Mouse (Mus musculus) neural tube, embryonic 14.5 days (tissue): ENCODE measurements around the gene Fcamr. TPM values are rescaled to one million over a fixed set of nuclear protein-coding genes. Genes with fewer than 3 reads are reported as not detected.

Experiments used
- ATAC-seq: fragments of 200-750 bp; cut with Nextera tagmentation; 2 replicates; pipeline ENCODE4 v1.8.0; 2017; ENCODE audit warnings: low read depth, mild to moderate bottlenecking, moderate TSS enrichment, moderate library complexity
- H3K27ac ChIP-seq: fragments of 300-500 bp; sonication (generic); 2 replicates; pipeline ENCODE4 v1.5.1; 2014; ENCODE audit warnings: low read depth, mild to moderate bottlenecking, control low read depth, low read length, moderate library complexity, mixed read lengths
- H3K27me3 ChIP-seq: fragments of 300-500 bp; sonication (generic); 2 replicates; pipeline ENCODE4 v1.6.1; 2014; ENCODE audit warnings: low read length; ENCODE audit not compliant: control insufficient read depth, insufficient read depth
- H3K36me3 ChIP-seq: fragments of 300-500 bp; sonication (generic); 2 replicates; pipeline ENCODE4 v1.6.1; 2014; ENCODE audit warnings: low read length, mixed read lengths; ENCODE audit not compliant: control insufficient read depth, insufficient read depth
- H3K4me1 ChIP-seq: fragments of 300-500 bp; sonication (generic); 2 replicates; pipeline ENCODE4 v1.6.1; 2014; ENCODE audit warnings: low read length; ENCODE audit not compliant: control insufficient read depth, insufficient read depth
- H3K4me2 ChIP-seq: fragments of 300-500 bp; sonication (generic); 2 replicates; pipeline ENCODE4 v1.6.1; 2014; ENCODE audit warnings: mild to moderate bottlenecking, low read depth, low read length, control low read depth
- H3K4me3 ChIP-seq: fragments of 300-500 bp; sonication (generic); 2 replicates; pipeline ENCODE4 v1.5.1; 2014; ENCODE audit warnings: low read depth, low read length, control low read depth, mixed read lengths
- H3K9ac ChIP-seq: fragments of 300-500 bp; sonication (generic); replicated peaks from 2 replicates; pipeline ENCODE4 v1.6.1; 2014; ENCODE audit warnings: low read depth, mild to moderate bottlenecking, control low read depth, low read length, mixed read lengths
- H3K9me3 ChIP-seq: fragments of 300-500 bp; sonication (generic); 2 replicates; pipeline ENCODE4 v1.6.1; 2016; ENCODE audit warnings: low read length; ENCODE audit not compliant: control insufficient read depth
- WGBS: fragments of 180-500 bp; shearing (Covaris S2); extraction: QIAGEN DNeasy Blood & Tissue Kit; methylation state at CpG from one replicate; pipeline ENCODE4 v1.1.7; 2014; 5-methylcytosine and 5-hydroxymethylcytosine counted together
- polyA plus RNA-seq: library from polyadenylated mRNA; unstranded; fragments of >200 nt; fragmentation: Nextera tagmentation; extraction: Ambion mirVana; gene quantifications from 2 replicates; pipeline ENCODE4 v1.2.1, GENCODE M21; 2014

The Fcamr gene
- polyA plus RNA-seq, 1 experiment from 2014 or later, result not detected

DNA sequence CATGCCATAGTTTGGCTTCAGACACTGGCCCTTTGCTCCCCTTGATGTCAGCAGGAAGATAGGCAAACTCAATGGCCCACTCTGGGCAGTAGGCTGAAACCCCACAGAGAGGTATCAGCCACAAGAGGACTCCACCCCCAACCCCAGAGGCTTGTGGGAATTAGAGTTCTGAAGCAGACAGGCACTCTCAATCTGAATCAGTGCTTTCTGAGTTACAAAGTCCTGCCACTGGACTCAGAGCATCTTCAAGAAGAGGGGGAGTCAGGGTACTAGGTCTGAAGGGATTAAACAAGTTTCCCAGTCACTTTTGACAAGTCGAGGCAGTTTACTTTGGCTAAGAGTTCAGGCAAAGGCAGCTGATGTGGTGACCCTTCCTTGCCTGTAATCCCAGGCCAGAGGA is 19.0 kb downstream of the Fcamr start:
- no peaks in the 10 kb centered on the region for H3K27me3 ChIP-seq
- WGBS, result 88% methylated on average over 1 of the region's 1 CpGs
- no peak for ATAC-seq

DNA sequence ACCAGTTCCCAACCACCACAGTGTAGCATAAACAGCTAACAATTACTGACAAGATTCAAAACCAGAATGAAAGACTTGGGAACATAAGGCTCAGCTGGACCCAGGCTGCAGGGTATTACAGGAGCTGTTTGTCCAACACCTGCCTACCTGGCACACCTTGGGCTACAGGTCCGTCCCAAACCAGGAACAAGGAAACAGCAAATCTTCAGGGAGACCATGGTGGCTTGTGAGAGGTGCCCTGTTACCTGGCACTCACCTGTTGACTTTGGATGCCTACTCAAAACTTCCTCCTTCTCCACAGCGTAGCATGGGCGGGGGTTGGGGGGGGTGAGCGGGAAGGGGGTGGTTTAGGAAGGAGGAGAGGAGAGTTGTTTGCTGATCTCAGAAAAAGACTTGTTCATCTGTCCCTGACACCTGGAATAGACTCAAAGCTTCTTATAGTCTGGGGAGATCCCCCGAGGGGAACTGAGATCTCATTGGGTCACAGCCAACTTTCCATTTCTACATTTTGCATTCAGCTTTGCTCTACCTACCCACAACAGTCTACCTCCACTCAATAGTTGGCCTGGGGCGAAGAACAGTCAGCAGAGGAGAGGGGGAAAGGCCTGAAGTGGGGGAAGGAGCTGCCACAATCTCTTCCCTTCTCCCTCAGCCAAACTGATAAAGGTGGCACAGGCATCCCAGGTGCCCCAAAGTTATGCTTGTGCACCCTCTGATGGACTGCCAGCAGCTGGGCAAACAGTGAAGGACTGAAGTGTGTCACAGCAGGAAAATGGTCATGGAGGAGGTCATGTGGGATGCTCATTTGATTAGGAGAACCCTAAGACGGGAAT is 19.8 kb downstream of the Fcamr start:
- no peaks in the 10 kb centered on the region for H3K9me3 ChIP-seq
- 89% methylated on average over 7 of the region's 7 CpGs for WGBS
- H3K4me2 ChIP-seq, result no peak overlapping the region
- H3K4me1 ChIP-seq, result no peaks in the 10 kb centered on the region
- no peak overlapping the region for H3K9ac ChIP-seq
- H3K27me3 ChIP-seq, result no peaks in the 10 kb centered on the region
- ATAC-seq, result no peak
- H3K4me3 ChIP-seq, result no peak overlapping the region
- H3K27ac ChIP-seq, result no peak overlapping the region
- no peaks in the 10 kb centered on the region for H3K36me3 ChIP-seq

More for the DNA sequence above, 19.0 kb downstream of the Fcamr start:
- Histone ChIP-seq H3K27ac (no peak overlapping the region), H3K36me3 (no peaks in the 10 kb centered on the region), H3K9me3 (no peaks in the 10 kb centered on the region), H3K4me3 (no peak overlapping the region), H3K9ac (no peak overlapping the region), H3K4me2 (no peak overlapping the region), H3K4me1 (no peaks in the 10 kb centered on the region)

DNA sequence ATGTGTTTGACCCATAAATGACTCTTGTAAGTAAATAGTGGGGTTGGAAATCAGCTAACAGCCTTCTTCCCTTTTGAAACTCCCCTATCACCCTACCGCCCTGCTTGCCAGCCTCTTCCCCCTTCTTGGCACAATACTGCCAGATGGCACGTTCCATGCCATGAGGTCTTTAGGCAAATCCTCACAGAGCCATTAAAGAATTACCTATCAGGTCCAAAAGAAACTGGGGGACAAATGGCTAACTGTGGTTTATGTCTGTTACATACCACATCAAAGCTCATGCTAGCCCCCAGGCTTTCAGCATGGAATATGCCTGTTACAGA is 20.4 kb downstream of the Fcamr start:
- H3K4me3 ChIP-seq, result no peak overlapping the region
- H3K36me3 ChIP-seq, result no peaks in the 10 kb centered on the region
- no peaks in the 10 kb centered on the region for H3K9me3 ChIP-seq
- no peaks in the 10 kb centered on the region for H3K4me1 ChIP-seq
- H3K9ac ChIP-seq, result no peak overlapping the region
- no peaks in the 10 kb centered on the region for H3K27me3 ChIP-seq
- no peak overlapping the region for H3K4me2 ChIP-seq
- 94% methylated on average over 2 of the region's 2 CpGs for WGBS
- no peak overlapping the region for H3K27ac ChIP-seq
- ATAC-seq, result no peak

DNA sequence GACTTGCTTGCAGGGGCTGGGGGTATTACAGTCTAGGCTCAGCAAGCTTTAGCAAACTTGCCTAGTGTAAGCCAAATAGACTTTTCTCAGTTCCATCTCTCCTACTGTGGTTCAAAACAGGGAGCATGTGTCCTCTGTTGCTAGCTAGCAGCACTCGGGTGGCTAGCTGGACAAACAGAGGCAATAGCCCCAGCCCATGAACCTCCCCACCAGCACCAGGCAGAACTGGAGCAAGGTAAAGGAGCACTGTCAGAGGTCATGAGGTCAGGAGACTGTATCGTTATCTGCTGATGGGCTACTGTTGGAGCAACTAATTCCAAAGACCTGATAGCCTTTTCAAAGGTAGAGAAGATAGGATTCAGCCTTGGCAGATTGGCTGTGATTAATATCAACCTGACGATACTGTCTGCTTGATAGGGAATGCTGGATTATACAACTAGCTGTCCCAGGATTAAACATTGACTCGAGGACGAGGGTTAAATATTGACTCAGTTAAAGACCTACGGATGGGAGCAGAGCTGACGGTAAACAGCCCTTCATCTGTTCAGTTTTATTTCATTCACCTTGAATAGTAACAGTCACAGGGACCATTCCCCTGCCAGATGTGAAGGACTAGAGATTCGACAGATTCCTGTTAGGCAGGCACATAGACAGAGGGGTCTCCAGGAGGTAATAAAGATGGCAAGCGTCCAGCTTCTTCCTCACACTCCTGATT is 21.4 kb downstream of the Fcamr start:
- H3K36me3 ChIP-seq, result no peaks in the 10 kb centered on the region
- H3K4me2 ChIP-seq, result no peak overlapping the region
- no peak overlapping the region for H3K27ac ChIP-seq
- no peaks in the 10 kb centered on the region for H3K27me3 ChIP-seq
- H3K9me3 ChIP-seq, result no peaks in the 10 kb centered on the region
- no peak for ATAC-seq
- WGBS, result 75% methylated on average over 9 of the region's 9 CpGs
- no peak overlapping the region for H3K9ac ChIP-seq
- H3K4me3 ChIP-seq, result no peak overlapping the region
- H3K4me1 ChIP-seq, result no peaks in the 10 kb centered on the region

DNA sequence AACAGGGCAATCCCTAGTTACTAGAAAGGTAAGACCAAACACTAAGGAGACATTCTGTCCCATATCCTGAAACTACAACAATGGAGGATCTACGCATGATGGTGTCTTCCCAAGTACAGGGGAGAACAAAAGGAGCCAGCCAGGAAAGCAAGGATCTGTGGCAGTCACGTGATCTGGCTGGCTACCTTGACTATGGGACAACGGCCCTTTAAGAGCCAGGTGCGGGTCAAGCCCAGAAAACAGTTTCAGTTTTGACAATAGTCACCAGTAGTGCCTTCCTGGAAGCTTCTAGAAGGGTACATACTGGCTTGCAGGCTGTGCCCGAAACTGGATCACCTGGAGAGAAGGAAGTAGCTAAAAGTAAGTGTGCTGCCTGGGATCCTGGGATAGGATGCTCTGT is 25.7 kb downstream of the Fcamr start, which contains the start of gene Pigr:
Gene Pigr, plus strand, starts transcription at position 237 of the 400 bp plus-strand sequence.
- no peaks in the 10 kb centered on the region for H3K4me1 ChIP-seq
- H3K9me3 ChIP-seq, result no peaks in the 10 kb centered on the region
- no peaks in the 10 kb centered on the region for H3K36me3 ChIP-seq
- H3K27me3 ChIP-seq, result no peaks in the 10 kb centered on the region
- no peak for ATAC-seq
- WGBS, result 91% methylated on average over 5 of the region's 5 CpGs
- H3K27ac ChIP-seq, result no peak within 1 kb of the TSS
- H3K9ac ChIP-seq, result no peak within 1 kb of the TSS
- H3K4me2 ChIP-seq, result no peak within 1 kb of the TSS
- no peak within 1 kb of the TSS for H3K4me3 ChIP-seq

DNA sequence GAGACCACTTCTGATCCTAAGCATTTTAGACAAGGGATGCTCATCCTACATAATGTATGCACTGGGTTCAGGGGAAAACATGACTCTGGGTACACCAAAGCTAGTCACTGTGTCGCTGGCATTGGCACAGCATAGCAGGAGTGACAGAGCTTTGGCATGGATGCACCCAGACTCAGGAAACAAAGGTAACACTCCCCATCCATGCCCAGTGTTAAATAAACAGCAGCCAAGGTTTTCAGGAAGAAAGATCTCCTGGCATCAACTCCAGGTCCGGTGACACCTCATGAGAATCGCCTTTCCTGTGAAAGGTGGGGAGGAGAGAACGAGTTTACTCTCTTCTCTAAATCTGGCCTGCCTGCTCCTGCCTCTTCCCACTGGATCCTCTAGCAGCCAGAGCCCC is 28.0 kb downstream of the Fcamr start:
- no peaks in the 10 kb centered on the region for H3K4me1 ChIP-seq
- no peaks in the 10 kb centered on the region for H3K27me3 ChIP-seq
- H3K4me2 ChIP-seq, result no peak overlapping the region
- no peak for ATAC-seq
- H3K36me3 ChIP-seq, result no peaks in the 10 kb centered on the region
- no peak overlapping the region for H3K9ac ChIP-seq
- no peak overlapping the region for H3K4me3 ChIP-seq
- no peaks in the 10 kb centered on the region for H3K9me3 ChIP-seq
- WGBS, result 85% methylated on average over 4 of the region's 4 CpGs
- H3K27ac ChIP-seq, result no peak overlapping the region

DNA sequence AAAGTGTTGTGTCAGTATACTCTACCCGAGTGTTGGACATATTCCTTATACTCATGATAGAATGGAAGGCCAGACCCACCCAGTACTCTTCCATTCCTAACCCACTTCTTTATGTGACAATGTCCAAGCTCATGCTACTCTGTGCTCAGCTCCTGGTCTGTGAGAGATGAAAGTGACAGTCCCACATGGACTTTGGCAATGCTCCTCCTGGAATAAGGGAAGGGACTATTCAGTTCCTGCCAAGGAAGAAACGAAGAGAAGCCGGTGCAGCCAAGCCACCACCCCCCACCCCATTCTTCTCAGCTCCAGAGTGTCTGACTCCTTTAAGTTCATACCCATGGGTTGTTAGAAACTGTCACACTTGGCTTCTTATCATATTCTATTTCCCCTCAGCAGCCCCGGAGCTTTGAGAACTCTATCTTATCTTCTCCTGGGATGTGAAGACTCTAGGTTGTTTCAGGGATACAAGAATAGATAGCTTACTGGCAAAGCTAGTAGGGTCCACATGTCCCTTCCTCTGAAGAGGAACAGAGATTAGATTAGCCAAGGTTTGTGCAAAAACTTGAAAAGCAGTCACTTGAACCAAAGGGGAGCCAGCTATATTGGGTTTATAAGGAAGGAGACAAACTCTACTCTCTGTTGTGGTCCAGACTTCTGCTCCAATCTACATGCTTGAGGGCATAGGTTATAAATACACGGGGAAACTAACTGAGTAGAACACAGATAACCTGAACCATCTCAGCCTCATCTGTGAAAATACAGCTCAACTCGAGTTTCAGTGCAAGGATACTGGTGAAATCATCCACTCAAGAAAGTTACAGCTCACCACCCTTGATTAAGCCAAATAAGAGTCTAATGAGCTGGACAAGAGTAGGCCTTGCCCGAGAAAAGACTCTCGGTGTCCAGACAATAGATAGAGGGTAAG is 29.5 kb downstream of the Fcamr start:
- 82% methylated on average over 8 of the region's 8 CpGs for WGBS
- Histone ChIP-seq H3K4me3 (no peak overlapping the region), H3K9ac (no peak overlapping the region), H3K4me2 (no peak overlapping the region), H3K36me3 (no peaks in the 10 kb centered on the region), H3K4me1 (no peaks in the 10 kb centered on the region), H3K27me3 (no peaks in the 10 kb centered on the region), H3K9me3 (no peaks in the 10 kb centered on the region), H3K27ac (no peak overlapping the region)
- ATAC-seq, result no peak

DNA sequence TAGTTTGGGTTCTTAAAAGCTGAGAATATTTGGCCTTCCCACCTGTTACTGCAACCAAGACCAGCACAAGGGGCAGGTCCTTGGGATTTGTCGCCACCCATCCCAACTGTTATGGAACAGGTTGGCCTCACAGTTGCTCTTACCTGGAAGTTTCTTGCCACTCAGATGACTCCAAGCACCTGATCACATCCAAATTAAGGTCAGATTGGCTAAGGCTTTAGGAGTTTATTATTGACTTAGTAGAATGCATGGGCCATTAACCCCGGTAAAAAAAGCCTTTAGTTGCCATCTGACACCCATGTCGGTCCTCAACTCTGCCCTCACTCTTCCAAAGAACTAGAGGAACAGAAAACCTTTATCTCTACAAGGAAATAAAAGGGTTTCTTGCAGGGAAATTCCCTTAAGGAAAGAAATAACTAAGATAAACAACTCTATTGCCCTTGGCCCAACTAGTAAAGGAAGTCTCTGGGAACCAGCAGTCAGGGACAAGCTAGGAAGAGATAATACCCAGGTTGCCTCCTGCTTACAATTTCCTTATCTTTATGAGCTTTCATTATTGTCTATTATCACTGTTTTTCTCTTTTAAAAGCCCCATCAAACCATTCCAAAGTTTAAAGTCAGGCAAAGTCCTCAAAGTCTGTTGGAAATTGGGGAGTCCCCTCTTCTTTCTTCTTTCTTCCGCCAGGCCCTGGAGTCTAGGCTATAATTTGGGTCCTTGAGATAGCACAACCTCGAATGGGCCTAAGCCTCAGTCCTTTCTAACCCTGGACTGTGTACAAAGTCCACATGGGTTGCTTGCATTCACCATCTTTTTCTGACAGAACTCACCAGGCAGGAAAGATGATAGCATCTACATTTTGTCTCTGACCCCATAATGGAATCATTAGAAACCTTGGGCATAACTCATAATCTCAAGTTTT is 31.8 kb downstream of the Fcamr start:
- H3K9ac ChIP-seq, result no peak overlapping the region
- no peaks in the 10 kb centered on the region for H3K9me3 ChIP-seq
- 76% methylated on average over 5 of the region's 5 CpGs for WGBS

More for the DNA sequence above, 31.8 kb downstream of the Fcamr start:
- ATAC-seq, result no peak
- Histone ChIP-seq H3K36me3 (no peaks in the 10 kb centered on the region), H3K4me1 (no peaks in the 10 kb centered on the region), H3K27me3 (no peaks in the 10 kb centered on the region), H3K4me3 (no peak overlapping the region), H3K27ac (no peak overlapping the region), H3K4me2 (no peak overlapping the region)
